Mouse (Mus musculus): ENCODE data around the gene Gm7995.
"Not testable (repeated sequence)": the region's sequence is repeated elsewhere in the genome, so short reads cannot be mapped to it uniquely, and the experiment has no call there.

Gm7995 gene

GRCm38 (mm10) chr14:42309910-42310309 is at the start of gene Gm7995:
Gene Gm7995, plus strand, starts transcription at chr14:42310210.
- not testable (repeated sequence) for H3K27me3 ChIP-seq (ENCODE audit: control insufficient read depth, insufficient read depth, low read length, poor library complexity, severe bottlenecking); DNase-seq (ENCODE audit: low read depth, low spot score); H3K36me3 ChIP-seq (ENCODE audit: control insufficient read depth, insufficient read depth, low read length, poor library complexity, severe bottlenecking)

- not testable (repeated sequence) for H3K36me3 ChIP-seq (ENCODE audit: control insufficient read depth, insufficient read depth, low read length, poor library complexity, severe bottlenecking); H3K27me3 ChIP-seq (ENCODE audit: control insufficient read depth, insufficient read depth, low read length, poor library complexity, severe bottlenecking); DNase-seq (ENCODE audit: low read depth, low spot score)
Measured at GRCm38 (mm10) chr14:42297258-42297657, 12.8 kb upstream of the Gm7995 start, which contains the start of gene Gm9611. Gene Gm9611, minus strand, starts transcription at chr14:42297358.
